Mouse (Mus musculus) adrenal gland, postnatal 36 days (tissue): ENCODE data around the gene Med27. TPM values are rescaled to one million over a fixed set of nuclear protein-coding genes. Genes with fewer than 3 reads are reported as not detected.

Experiments used
- DNase-seq, 2 experiments: peaks; one replicate each; pipeline ENCODE4 v3.0.0; 2021; ENCODE audit warnings: mixed read lengths in 1 of 2
- total RNA-seq, 2 experiments: library from RNA; stranded (reverse); gene quantifications; 2 replicates each; pipeline ENCODE4 v1.2.3; 2021

Med27 gene
- total RNA-seq, 2 experiments from 2014 or later: 26.8 to 27.2 TPM

DNA sequence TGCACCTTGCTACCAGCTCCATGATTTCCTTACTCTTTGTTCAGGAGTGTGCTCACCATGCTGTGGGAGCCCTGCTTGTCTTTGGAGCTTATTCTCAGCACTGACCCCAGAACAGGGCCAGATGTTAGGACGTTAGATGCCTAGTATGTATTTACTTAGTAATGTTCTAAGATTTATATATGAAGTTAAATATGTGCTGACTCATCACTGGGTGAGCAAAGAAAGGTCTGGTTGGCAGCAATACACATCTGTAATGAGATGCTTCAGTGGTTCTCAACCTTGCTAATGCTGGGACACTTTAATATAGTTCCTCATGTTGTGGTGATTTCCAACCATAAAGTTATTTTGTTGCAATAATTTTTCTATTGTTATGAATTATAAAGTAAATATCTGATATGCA is 45.4 kb downstream of the Med27 start:
- DNase-seq: no peak

DNA sequence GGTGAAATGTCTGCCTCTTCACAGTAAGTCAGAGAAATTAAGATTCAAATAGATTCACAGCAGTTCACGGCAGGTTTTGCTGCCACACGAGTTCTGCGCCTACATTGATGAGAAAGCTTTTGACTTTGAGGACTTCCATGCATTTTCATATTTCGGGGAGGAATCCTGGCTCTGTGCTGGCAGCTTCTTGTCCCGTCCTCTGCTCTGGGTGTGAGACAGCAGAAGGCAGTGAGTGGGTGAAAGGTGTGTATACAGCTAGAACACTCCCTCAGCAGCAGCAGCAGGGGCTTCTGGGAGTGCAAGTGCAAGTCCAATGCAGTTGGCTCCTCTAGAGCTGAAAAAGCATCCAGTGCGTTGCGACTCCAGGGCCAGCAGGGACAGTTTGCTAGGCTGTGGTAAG is 53.6 kb downstream of the Med27 start:
- DNase-seq: no peak

DNA sequence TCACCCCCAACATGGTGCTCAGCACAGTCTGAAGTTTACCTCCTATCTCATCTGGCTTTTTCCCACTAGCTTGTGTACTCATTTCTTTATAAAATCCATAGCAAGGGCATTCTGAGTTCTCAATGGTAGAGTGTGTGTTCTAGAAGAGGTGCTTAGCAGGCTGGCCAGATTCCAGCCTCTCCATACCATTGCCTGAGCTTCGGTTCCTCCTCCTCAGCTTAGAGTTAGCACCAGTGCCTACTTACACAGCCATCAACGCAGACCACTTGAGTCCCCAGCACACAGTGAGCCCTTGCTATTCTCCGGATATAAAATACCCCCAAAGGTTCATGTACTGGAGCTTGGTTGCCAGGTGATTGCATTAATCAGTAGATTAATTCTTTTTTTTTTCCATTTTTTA is 54.2 kb downstream of the Med27 start:
- DNase-seq: no peak

DNA sequence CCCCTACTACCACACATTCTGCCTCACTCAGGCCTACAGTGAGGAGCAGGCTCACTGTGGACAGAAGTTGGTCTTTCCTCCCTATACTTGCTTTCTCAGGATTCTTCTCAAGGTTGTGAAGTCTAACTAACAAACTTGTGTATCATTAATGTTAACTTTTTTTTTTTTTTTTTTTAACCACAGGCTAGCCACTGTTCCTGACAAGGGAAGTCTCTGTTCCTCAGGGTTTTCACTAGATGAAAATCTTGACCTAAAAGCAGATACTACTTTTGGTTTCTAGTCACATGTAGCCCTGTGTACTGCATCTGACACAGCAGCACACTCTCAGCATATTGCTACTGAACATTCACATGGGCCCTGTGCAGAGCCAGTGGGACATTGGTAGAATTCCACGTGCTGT is 55.2 kb downstream of the Med27 start:
- DNase-seq: no peak

DNA sequence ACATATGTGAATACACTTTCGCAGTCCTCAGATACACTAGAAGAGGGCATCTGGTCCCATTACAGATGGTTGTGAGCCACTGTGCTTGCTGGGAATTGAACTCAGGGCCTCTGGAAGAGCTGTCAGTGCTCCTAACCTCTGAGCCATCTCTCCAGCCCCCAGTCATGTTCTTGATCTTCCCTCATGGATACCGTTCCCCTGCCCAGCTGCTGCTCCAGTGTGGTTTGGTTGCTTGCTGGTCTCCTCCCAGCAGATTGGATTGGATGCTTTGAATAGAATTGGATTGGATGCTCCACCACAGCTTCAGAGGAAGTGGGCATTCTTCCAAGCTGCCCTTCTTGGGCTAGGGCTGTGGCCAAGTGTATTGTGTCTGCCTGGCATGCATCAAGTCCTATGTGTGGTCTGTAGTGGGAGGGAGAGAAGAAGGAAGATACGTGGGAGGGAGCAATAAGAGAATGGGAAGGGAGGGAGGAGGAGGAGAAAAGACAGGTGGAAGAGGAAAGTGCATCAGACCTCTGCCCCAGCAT is 56.0 kb downstream of the Med27 start:
- DNase-seq: peak in 1 of 2 experiments; percentile 29

DNA sequence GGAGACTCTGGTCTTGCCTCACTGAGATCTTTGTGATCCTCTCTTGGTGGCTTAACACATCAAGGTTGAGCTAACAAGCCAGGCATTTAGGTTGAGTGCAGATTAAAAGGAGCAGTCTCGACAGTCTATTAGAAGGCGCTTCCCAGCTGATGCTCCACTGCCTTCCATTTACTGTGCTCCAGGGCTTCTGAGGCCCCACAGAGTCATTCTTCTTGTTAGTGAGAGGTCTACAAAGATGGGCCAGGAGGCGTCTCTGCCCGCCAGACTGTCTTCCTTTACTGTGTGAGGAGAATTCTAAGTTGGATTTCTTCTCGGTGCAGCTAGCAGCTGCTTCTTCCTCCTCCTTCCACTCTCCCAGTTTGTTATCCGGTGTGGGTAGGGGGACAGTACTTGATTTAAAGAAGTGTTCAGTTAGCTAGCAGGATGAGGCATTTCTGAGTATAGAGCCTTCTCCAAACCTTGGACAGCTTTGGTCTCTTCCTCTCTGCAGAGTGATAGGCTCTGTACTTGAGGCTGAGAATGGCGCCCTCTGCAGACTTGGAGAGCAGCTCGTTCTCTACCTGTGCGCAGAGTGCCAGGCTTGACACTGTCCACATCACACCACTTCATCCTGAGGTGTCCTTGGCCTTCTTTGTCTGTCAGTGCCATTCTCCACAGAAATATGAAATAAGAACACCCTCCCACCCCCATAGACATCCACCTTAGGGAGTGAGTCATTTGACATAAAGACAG is 57.3 kb downstream of the Med27 start:
- peak; percentile 15 to 35 for DNase-seq

DNA sequence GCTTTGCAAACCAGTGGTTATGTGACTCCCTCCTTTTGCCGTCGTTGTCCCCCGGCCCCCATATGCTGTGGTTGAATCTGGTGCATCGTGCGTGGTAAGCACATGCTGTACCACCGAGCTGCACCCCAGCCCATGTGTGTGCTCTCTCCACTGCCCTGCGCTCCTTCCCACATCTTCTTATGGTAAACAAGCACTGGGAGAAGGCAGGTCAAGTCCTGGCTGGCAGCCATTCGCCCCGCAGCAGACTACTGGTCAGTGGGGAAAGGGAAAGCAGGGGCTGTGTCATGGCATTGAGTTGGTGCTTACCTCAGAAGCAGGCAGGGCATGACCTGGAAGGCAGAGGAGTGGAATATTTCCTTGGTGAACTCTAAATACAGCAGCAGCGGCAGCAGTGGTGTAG is 58.3 kb downstream of the Med27 start:
- no peak for DNase-seq

DNA sequence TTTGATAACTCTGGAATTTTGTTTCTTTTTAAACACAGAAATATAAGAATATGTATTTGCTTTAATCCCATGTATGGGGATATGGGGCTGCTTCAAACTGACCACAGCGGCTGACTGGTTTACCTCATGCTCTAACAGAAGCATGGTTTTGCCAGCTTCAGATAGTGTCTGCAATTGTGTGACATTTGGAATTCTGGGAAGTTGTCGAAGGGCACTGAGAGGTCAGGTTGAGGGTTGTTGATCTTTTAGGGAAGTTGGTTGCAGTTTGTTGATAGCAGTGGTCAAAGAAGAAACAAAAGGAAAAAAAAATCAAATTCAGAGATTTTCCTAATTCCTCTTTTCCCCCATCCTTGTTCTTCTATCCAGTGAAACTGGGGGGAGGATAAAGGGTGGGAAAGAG is 59.2 kb downstream of the Med27 start:
- DNase-seq: no peak

DNA sequence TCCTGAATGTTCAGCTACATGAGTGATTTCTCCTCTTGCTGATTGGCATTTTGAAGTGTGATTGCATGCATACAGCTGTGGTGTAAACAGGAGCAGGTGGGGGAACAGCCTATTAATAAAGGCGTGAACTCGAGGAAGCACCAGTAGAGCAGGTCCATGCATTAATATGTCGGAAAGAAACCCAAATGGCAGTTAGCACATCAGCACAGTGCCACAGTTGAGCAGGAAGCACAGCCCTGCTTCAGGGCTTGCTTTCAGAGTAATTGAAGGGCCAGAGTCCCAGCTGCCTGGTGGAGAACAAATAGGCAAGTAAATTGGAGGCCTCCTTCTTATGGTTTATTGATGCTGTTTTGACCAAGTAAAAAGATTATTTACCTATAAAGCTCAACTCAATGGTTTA is 60.7 kb downstream of the Med27 start:
- no peak for DNase-seq

DNA sequence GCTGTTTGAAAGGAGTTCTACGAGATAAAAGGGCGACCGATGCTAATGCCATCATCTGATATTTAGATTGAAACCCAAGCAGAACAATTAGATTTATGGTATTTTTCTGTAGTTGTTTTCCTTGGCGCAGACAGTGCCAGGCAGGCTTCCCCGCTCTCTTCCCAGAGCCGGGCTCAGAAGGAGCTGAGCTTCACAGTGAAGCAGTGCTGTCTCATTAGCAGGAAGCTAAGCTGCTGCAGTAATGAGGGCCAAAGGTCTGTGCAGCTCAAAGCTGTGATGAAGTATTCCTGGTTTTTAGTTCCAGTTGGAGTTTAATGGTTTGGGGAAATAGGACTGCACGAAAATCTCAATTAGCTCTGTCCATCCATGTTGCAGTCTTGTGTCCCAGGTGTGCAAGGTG is 61.1 kb downstream of the Med27 start:
- DNase-seq: no peak

DNA sequence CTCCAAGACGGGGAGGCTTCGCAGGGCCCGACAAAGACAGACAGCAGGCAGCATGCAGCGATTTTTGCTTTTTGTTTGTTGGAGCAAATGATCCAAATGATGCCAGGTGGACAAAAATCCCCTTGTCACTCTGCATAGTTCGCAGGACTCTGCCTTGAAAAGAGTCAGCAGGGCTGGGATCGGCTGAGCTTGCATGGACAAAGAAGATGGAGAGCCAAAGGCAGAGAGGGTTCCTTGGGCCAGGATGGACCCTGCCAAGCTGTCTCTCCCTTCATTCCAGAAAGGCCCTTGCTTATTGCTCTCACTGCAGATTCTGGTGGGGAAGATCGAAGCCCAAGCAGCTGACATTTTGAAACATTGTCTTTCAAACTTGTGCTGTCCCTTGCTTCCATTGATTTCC is 64.3 kb downstream of the Med27 start:
- DNase-seq: no peak

DNA sequence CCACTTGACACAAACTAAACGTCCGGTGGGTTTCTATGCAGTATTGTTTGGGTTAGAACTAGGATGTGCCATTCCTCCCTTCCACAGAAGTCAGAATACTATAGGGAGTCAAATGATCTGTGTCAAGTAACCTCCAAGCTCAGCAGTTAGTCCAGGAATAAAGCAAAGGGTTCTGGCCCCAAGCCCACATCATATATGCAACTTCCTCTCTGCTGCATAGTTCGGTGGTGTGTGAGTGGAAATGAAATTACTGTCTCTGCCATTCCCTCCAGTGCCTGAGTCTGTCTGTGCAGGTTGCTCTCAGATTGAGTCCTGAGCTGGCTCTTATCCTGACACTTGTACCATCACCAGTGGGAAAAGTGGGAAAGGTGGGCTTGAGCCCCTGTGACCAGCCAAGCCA is 65.8 kb downstream of the Med27 start:
- no peak for DNase-seq

DNA sequence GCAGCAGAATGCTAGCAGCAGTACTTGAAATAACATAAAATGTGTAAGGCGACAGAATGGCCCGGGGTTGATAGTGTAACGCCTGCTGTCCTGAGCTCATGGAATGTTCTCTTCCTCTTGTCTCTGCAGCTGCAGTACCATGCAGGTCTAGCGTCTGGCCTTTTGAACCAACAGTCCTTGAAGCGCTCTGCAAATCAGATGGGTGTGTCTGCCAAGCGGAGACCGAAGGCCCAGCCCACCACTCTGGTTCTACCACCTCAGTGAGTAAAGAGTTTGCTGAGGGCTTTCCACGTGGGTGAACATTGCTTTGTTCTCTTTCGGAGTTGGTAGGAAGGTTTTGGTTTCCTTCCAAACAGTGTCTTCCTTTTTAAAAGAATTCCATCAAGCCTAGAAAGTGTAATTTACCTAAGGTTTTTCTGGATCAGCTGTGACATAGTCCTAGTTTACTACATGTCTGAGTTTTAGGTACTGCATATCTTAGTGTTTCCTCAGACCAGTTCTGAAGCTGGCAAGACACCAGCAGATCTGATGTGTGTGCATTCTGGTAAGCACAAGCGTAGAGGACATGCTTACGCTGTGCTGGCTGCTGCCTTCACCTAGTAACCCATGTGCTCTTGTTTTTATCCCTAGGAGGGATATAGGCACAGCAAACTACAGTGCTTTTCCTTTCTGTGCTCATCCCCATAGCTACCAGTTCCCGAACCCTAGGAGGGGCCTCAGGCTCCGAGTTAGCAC is 66.8 kb downstream of the Med27 start:
- DNase-seq: no peak

DNA sequence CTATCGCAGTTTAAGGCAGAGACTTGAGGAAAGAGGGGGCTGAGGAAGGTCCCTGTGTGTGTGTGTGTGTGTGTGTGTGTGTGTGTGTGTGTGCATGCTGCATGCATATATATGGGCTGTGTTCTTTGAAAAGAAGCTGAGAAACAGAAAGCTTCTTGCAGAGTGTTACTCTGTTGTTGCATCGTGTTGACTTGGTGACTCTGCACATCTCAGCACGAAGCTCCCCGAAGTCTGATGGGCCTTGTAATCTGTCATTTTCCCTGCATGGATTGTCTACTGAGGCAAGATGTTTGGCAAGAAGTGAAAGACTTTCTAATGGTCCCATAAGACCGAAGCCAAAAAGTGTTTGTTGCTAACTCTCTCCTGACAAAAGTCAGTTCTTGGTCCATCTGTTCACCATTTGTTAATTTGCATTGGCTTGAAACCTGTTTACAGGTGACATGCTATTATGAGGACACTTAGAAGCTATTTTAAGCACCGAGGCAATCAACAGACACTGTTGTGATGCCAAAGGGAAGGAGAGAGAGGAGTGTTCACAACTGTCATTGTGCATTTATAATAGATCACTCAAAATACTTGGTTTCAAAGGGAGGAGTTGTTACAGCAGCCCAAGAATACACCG is 68.3 kb downstream of the Med27 start:
- DNase-seq: no peak

DNA sequence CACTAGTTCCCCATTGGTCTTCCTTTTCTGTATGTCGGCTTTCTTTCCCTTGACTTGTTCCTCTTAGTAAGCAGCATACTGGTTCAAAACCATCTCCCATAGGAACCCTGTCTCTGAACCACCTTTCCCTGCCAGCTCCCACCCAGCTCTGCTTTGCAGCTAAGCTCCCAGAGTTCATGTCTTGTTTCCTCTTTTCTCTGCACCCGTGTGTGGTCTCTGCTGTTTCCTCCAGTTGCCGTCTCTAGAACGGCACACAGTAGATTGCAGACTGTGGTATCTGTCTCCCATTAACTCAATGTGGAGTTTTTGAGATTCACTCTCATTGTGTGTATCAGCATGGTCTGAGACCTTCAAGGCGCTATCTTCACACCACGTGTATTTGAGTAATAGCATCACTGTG is 71.9 kb downstream of the Med27 start:
- DNase-seq: no peak

DNA sequence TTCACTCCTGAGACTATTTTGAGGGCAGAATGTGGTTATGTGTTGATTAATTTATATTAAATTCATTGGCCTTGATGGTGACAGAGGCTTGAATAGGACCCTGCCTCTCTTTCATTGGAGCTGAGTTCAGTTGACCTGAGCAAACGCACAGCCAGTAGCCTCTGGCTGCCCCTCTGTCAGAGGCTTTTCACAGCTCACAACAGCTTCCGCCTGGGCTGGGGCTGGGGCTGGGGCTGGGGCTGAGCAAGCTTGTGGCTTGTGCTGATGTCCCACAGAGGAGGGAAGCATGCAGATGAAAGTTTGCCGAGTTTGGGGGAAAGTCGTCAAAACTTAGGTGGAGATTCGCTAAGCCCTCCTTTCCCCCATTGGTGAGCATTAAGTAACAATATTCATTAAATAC is 72.8 kb downstream of the Med27 start:
- DNase-seq: no peak

DNA sequence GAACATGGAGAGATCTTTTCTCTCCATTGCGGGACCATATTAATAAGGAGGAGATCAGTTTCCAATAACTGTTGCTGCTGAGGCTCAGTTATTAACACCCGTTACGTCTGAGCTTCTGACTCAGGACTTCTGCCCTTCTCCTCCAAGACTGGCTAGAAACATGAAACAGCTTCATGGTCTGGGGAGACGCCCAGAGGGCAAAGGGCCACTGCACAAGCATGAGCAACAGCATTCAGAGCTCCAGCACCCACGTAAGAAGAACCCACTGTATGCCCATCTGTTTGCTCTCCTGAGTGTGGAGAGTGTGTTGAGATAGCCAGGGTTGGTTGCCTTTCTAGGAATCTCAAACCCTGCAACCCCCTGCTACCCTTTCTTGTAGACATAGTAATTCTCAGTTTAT is 73.3 kb downstream of the Med27 start:
- DNase-seq: no peak

DNA sequence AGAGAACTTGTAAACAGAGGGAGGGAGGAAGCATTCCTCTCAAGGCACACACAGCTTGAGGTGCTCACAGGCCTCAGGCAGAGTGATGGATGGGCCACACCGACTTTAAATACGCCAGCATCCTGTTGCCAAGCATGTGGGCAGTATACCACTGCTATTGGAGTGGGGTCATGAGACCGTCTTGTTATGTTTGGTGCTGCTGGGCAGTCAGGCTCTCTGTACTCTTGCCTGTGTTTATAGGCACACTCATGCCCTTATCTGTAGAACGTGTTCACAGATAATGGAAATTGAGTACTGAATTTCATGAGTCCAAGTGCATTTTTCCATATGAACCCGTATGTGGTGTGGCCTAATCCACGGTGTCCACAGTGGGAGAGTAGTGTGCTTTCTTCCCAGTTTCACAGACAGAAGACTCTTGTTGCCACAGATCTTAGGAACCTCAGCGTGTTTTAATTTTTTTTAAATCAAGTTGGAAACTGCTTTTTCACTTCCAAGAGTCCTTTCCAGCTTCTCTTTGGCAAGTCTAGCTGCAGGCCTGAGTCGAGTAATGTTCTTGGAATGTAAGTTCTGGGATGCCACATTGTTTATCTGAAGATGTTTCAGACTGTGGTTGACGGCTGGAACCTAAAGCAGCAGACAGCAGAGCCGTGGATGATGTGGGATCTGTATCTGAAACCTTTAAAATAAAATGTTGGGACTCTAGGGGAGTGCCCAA is 75.7 kb downstream of the Med27 start:
- DNase-seq: no peak

DNA sequence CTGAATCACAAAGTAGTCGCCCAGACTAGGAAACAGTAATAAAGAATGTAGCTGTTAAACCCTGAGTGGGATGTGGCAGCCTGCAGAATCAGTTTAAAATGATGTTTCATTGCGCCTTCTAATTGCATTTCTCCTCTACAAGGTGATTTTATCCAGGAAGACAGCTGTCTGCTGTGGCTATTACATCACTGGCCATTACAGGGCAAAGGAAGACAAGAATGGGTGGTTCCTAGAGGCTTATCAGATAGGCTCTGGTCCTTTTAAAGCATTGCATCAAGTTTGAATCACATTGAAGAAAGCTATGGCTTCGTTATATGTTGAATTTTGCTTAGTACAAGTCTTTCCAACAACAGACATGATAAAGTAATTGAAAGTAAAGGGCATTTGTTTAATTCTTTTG is 76.4 kb downstream of the Med27 start:
- DNase-seq: no peak

DNA sequence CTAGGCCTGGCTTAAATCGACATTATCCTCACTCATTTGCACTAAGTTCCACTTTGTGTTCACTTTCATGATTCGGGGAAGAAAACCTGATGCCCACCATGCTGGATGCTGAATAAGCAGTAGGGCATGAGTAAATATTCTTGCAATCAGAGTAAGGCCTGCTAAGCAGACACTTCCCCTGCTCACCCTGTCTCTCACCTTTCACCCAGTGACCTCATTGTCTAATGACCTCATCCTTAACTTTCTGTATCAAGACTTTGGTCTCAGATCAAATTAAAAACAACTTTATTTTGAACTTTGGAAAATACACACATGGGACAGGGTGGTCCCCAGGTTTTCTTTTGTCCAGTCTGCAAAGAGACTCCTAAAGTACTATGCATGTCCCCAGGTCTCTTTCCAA is 78.8 kb downstream of the Med27 start:
- no peak for DNase-seq

DNA sequence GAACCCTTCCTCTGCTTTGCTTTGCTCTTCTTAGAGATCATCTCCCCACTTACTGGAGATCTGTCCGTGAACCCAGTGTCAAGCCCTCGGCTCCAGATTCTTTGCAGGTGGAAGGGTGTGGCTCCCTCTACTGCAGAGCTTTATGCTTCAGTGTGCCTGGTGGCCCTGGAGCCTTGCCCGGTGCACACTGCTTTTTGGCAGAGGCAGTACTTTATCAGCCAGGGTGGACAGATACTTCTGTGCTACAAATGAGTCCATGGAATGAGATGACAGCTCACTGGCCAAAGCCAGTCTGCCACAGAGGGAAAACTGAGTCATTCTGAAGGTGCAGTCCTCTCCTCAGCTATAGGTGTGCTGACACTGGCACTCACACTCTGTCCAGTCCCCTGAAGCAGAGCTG is 80.1 kb downstream of the Med27 start:
- DNase-seq: peak; percentile 73 to 79

DNA sequence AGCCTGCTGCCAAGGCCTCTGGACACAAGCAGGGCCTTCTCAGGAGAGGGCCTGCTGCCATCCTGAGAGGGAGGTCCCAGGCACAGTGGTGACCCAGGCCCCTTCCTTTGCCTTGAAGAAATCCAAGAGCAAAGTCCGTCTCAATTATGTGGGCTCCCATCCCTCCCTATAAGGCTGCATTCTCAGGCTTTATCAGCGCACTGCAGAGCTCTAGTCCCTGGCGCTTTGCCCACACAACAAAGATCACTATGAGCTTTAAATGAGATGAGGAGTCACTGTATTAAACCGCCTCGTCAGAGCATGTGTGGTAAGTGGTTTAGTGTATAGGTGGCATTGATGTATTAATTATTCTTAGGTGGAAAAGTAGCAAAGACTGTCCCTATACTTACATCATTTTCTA is 85.9 kb downstream of the Med27 start:
- DNase-seq: no peak

DNA sequence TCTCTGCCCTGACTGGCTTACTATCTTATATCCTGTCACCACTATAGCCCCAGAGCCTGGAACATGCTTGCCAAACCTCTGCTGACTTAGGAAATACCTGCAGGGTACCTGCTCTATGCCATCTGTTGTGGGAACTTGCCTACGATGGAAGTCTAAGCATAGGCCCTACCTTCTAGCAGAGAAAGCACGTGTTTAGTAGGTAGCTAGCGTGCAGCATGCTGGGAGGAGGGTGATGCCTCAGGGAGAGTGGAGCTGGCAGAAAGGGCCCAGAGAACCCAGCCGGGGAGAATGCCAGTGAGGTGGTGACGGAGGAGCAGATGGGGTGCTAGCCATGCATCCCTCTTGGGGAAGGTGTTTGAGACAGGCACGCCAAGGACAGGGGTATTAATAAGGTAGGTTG is 89.8 kb downstream of the Med27 start:
- DNase-seq: no peak
